Mouse (Mus musculus) heart, postnatal 0 days (tissue): ENCODE results near the gene Dus2.

Source experiments
- CTCF ChIP-seq: IDR thresholded peaks from 2 replicates; pipeline ENCODE4 v1.5.1; 2016; ENCODE audit warnings: antibody characterized with exemption, control low read depth, low read depth
- EP300 ChIP-seq: IDR thresholded peaks from 2 replicates; pipeline ENCODE4 v1.6.1; 2016; ENCODE audit warnings: antibody characterized with exemption, low read depth

DNA sequence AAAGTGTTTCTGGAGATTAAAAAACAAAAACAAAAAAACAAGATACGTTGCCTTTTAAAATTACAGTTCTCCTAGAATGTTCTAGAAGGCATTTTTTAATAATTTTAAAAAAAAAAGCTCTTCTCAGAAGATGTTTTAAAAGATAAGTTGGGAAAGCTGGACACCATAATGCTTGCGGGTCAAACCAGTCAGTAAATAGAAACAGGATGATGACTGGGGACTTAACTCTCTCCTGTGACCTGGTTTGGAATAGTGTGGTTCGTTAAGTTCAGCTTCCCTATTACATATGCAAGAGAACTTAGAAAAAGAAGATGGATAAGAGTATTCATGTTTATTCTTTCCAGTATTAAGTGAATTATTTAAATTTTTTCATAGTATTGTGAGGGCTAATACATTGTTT, 69.4 kb downstream of the Dus2 start:
- TF ChIP-seq CTCF (no peak), EP300 (no peak)
